Mouse (Mus musculus) intestine, embryonic 15.5 days (tissue): ENCODE results near the gene Eef1e1. TPM values are rescaled to one million over a fixed set of nuclear protein-coding genes. Genes with fewer than 3 reads are reported as not detected.

Experiments
- ATAC-seq: fragments of 200-750 bp; cut with Nextera tagmentation; 2 replicates; pipeline ENCODE4 v1.8.0; 2017; ENCODE audit warnings: moderate TSS enrichment, moderate library complexity
- H3K27ac ChIP-seq: fragments of 300-500 bp; sonication (generic); 2 replicates; pipeline ENCODE4 v1.5.1; 2015; ENCODE audit warnings: mild to moderate bottlenecking, inconsistent platforms
- H3K27me3 ChIP-seq: fragments of 300-500 bp; sonication (generic); replicated peaks from 2 replicates; pipeline ENCODE4 v1.6.1; 2015; ENCODE audit warnings: inconsistent platforms
- H3K36me3 ChIP-seq: fragments of 300-500 bp; sonication (generic); 2 replicates; pipeline ENCODE4 v1.6.1; 2015; ENCODE audit warnings: inconsistent platforms
- H3K4me1 ChIP-seq: fragments of 300-500 bp; sonication (generic); replicated peaks from 2 replicates; pipeline ENCODE4 v1.6.1; 2015; ENCODE audit warnings: inconsistent platforms
- H3K4me2 ChIP-seq: fragments of 300-500 bp; sonication (generic); replicated peaks from 2 replicates; pipeline ENCODE4 v1.6.1; 2015; ENCODE audit warnings: mild to moderate bottlenecking, inconsistent platforms
- H3K4me3 ChIP-seq: fragments of 300-500 bp; sonication (generic); replicated peaks from 2 replicates; pipeline ENCODE4 v1.5.1; 2015; ENCODE audit warnings: inconsistent platforms
- H3K9ac ChIP-seq: fragments of 300-500 bp; sonication (generic); 2 replicates; pipeline ENCODE4 v1.6.1; 2015; ENCODE audit warnings: inconsistent platforms
- H3K9me3 ChIP-seq: fragments of 300-500 bp; sonication (generic); 2 replicates; pipeline ENCODE4 v1.6.1; 2016; ENCODE audit warnings: inconsistent platforms
- WGBS: fragments of 180-500 bp; shearing (Covaris S2); methylation state at CpG from one replicate; pipeline ENCODE4 v1.1.7; 2015; 5-methylcytosine and 5-hydroxymethylcytosine counted together
- polyA plus RNA-seq: library from polyadenylated mRNA; unstranded; fragments of >200 nt; fragmentation: Nextera tagmentation; extraction: Ambion mirVana; gene quantifications from 2 replicates; pipeline ENCODE4 v1.2.1, GENCODE M21; 2015

Gene Eef1e1
- polyA plus RNA-seq, 1 experiment from 2014 or later: 53.4 TPM

GRCm38 (mm10) chr13:38597076-38597475 lies 61.8 kb downstream of the Eef1e1 start:
- no peak overlapping the region for H3K4me3 ChIP-seq
- WGBS: 70% methylated on average over 3 of the region's 3 CpGs
- no peaks in the 10 kb centered on the region for H3K36me3 ChIP-seq

GRCm38 (mm10) chr13:38596461-38596860 lies 62.4 kb downstream of the Eef1e1 start:
- H3K27ac ChIP-seq: no peak overlapping the region
- 79% methylated on average over 4 of the region's 4 CpGs for WGBS

More at GRCm38 (mm10) chr13:38597076-38597475, 61.8 kb downstream of the Eef1e1 start:
- no peak overlapping the region for H3K9ac ChIP-seq
- no peaks in the 10 kb centered on the region for H3K27me3 ChIP-seq
- H3K9me3 ChIP-seq: no peaks in the 10 kb centered on the region
- no peak overlapping the region for H3K4me2 ChIP-seq
- H3K27ac ChIP-seq: no peak overlapping the region
- ATAC-seq: no peak
- H3K4me1 ChIP-seq: no peaks in the 10 kb centered on the region

More at GRCm38 (mm10) chr13:38596461-38596860, 62.4 kb downstream of the Eef1e1 start:
- H3K4me1 ChIP-seq: no peaks in the 10 kb centered on the region
- H3K4me2 ChIP-seq: no peak overlapping the region
- H3K36me3 ChIP-seq: no peaks in the 10 kb centered on the region
- ATAC-seq: no peak
- H3K9me3 ChIP-seq: no peaks in the 10 kb centered on the region
- no peak overlapping the region for H3K9ac ChIP-seq
- H3K4me3 ChIP-seq: no peak overlapping the region
- no peaks in the 10 kb centered on the region for H3K27me3 ChIP-seq

Other genes starting within 250 kb of the Eef1e1 start
- 245 and 256 TPM in 2 replicates for gene Txndc5, start 130.2 kb downstream of the Eef1e1 start, polyA plus RNA-seq
- 14.3 and 15.9 TPM in 2 replicates for gene Bloc1s5, start 23.9 kb downstream of the Eef1e1 start, polyA plus RNA-seq